Mouse (Mus musculus) cortical plate, adult 2 months (tissue): ENCODE data around the gene Vdr. TPM values are rescaled to one million over a fixed set of nuclear protein-coding genes. Genes with fewer than 3 reads are reported as not detected.

Experiments used
- H3K27ac ChIP-seq: fragments of 200-500 bp; 2 replicates; pipeline ENCODE4 v1.5.1; 2012; ENCODE audit warnings: low read length, control low read depth, inconsistent platforms; ENCODE audit not compliant: insufficient read depth
- H3K4me1 ChIP-seq: fragments of 200-500 bp; 2 replicates; pipeline ENCODE4 v1.6.1; 2011; ENCODE audit warnings: low read length; ENCODE audit not compliant: control insufficient read depth, insufficient read depth
- H3K4me3 ChIP-seq: fragments of 200-500 bp; 2 replicates; pipeline ENCODE4 v1.5.1; 2011; ENCODE audit warnings: mild to moderate bottlenecking, low read length, control low read depth; ENCODE audit not compliant: insufficient read depth
- CTCF ChIP-seq: fragments of 200-500 bp; IDR thresholded peaks from 2 replicates; pipeline ENCODE4 v1.5.1; 2011; ENCODE audit warnings: mild to moderate bottlenecking, control low read depth, low read length; ENCODE audit not compliant: insufficient read depth; ENCODE audit errors: extremely low read depth
- POLR2A ChIP-seq: fragments of 200-500 bp; IDR thresholded peaks from 2 replicates; pipeline ENCODE4 v1.6.1; 2011; ENCODE audit warnings: mild to moderate bottlenecking, low read length, control low read depth; ENCODE audit not compliant: insufficient read depth; ENCODE audit errors: extremely low read depth
- polyA plus RNA-seq: library from polyadenylated mRNA; depleted of rRNA; stranded (reverse); fragments of >200 nt; gene quantifications from 2 replicates; pipeline ENCODE4 v1.2.3, GENCODE M21; 2012

The Vdr gene
- polyA plus RNA-seq, 1 experiment, result 0.17 TPM

- TF ChIP-seq CTCF (no peak), POLR2A (no peak)
- no peak overlapping the region for H3K4me3 ChIP-seq
- H3K27ac ChIP-seq, result no peak overlapping the region
- peaks cover 3% of the 10 kb centered on the region; the same call in 1 of the 2 replicates for H3K4me1 ChIP-seq
Observed at GRCm38 (mm10) chr15:97904339-97904991, 6.0 kb downstream of the Vdr start.

- H3K4me3 ChIP-seq, result no peak overlapping the region
- H3K4me1 ChIP-seq, result peaks cover 3% of the 10 kb centered on the region; the same call in 1 of the 2 replicates
- no peak for TF ChIP-seq POLR2A
- TF ChIP-seq CTCF, result no peak
- no peak overlapping the region for H3K27ac ChIP-seq
Observed at GRCm38 (mm10) chr15:97903261-97904009, 7.0 kb downstream of the Vdr start.

GRCm38 (mm10) chr15:97900991-97901390 lies 9.4 kb downstream of the Vdr start:
- no peak overlapping the region for H3K4me3 ChIP-seq
- H3K4me1 ChIP-seq, result no peaks in the 10 kb centered on the region
- no peak overlapping the region for H3K27ac ChIP-seq
- TF ChIP-seq POLR2A (no peak), CTCF (no peak)

GRCm38 (mm10) chr15:97900336-97900912 lies 10.0 kb downstream of the Vdr start:
- H3K4me3 ChIP-seq, result no peak overlapping the region
- TF ChIP-seq POLR2A (no peak), CTCF (no peak)
- no peak overlapping the region for H3K27ac ChIP-seq
- H3K4me1 ChIP-seq, result no peaks in the 10 kb centered on the region

GRCm38 (mm10) chr15:97899714-97900113 lies 10.7 kb downstream of the Vdr start:
- Histone ChIP-seq H3K27ac (no peak overlapping the region), H3K4me1 (no peaks in the 10 kb centered on the region), H3K4me3 (no peak overlapping the region)
- no peak for TF ChIP-seq CTCF
- no peak for TF ChIP-seq POLR2A

- TF ChIP-seq POLR2A (no peak), CTCF (no peak)
- no peak overlapping the region for H3K27ac ChIP-seq
- H3K4me3 ChIP-seq, result no peak overlapping the region
- no peaks in the 10 kb centered on the region for H3K4me1 ChIP-seq
Observed at GRCm38 (mm10) chr15:97898791-97899190, 11.6 kb downstream of the Vdr start.

GRCm38 (mm10) chr15:97896861-97897654 lies 13.4 kb downstream of the Vdr start:
- TF ChIP-seq CTCF, result no peak
- no peak for TF ChIP-seq POLR2A
- H3K27ac ChIP-seq, result no peak overlapping the region
- no peak overlapping the region for H3K4me3 ChIP-seq
- no peaks in the 10 kb centered on the region for H3K4me1 ChIP-seq

GRCm38 (mm10) chr15:97896347-97896746 lies 14.1 kb downstream of the Vdr start:
- H3K4me1 ChIP-seq, result no peaks in the 10 kb centered on the region
- TF ChIP-seq CTCF (no peak), POLR2A (no peak)
- H3K27ac ChIP-seq, result no peak overlapping the region
- no peak overlapping the region for H3K4me3 ChIP-seq

- H3K27ac ChIP-seq, result no peak overlapping the region
- H3K4me3 ChIP-seq, result no peak overlapping the region
- H3K4me1 ChIP-seq, result no peaks in the 10 kb centered on the region
- TF ChIP-seq POLR2A, result no peak
- no peak for TF ChIP-seq CTCF
Observed at GRCm38 (mm10) chr15:97895847-97896246, 14.6 kb downstream of the Vdr start.
